Mouse (Mus musculus): ENCODE data around the gene Gipc1. TPM values are rescaled to one million over a fixed set of nuclear protein-coding genes. Genes with fewer than 3 reads are reported as not detected.

The Gipc1 gene
- total RNA-seq (2021), result 10 to 100 TPM; 84.0 to 86.7 TPM

DNA sequence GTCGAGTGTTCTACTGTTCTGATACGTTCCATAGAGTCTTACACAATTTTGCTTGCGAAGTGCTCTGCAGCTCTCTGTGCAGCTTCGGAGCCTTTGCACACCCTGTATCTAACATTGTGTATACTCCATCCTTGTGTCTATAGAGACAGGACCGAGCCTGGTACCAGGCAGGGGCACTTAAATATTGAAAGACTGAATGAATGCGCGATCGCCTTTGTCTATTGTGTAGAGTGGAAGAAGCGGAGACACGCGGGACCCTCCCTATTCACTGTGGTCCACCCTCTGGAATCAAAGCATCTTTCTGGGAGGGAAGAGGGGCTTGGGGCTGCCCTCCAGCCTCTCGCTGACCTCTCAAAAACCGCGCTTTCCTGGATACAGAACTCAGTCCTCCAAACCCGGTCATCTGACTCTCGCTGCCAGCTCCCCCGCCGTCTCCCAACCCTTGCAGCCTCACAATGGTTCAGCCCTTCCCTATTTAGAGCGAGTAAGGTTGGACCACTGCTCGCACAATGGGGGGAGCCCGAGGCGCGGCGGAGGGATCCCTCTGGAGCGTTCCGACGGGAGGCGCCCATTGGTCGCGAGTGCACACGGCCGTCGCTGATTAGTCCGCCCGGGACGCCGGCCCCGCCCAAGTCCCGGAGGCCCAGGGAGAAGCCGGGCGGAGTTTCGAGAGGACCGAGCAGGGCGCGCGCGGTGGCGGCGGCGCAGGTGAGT is at the start of gene Gipc1:
TSS of gene Gipc1 (plus strand) at position 648 of the 714 bp plus-strand sequence.
- DNase-seq (ENCODE audit: extremely low spot score in 1 of 2, low spot score in 2 of 2), result peak; percentile 96 to 98
- intact Hi-C loops (cut with DNase I), result no loop called here

DNA sequence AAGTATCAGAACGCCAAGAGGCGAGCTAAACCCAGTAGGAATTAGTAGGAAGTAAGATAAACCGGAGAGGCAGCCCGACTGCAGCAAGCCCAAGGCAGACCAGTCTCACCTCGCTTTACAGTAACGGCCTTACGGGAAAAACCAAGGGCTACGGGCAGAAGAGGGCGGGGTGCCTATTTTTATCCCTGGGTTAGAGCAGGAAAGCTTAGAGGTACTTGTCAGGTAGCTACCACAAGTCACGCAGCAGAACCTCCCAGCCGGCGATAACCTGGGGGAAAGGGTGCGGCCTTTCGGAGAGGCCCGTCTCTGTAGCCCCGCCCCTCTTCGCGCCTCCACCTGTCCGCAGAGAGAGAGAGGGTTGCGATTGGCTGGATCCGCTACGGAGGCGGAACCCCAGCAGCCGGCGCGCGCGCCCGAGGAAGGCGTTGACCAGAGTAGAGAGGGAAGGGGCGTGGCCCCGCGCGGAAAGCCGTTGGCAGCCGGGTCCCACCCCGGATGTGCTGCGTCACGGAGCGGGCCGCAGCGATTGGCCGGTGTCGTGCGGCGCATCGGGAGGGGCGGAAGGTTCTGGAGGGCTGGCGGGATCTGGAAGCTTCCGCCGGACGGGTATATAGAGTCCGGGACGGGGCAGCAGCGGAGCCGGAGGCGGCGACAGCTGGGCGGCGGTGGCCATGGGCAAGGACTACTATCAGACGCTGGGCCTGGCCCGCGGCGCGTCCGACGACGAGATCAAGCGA is 44.6 kb upstream of the Gipc1 start, which contains the start of the genes Tecr and Dnajb1:
TSS of gene Tecr (minus strand) at position 311 of the 737 bp plus-strand sequence.
TSS of gene Dnajb1 (plus strand) at position 533 of the 737 bp plus-strand sequence.
- peak; percentile 99 to 100 for DNase-seq (ENCODE audit: extremely low spot score in 1 of 2, low spot score in 2 of 2)
- intact Hi-C loops (cut with DNase I), result no loop called here

DNA sequence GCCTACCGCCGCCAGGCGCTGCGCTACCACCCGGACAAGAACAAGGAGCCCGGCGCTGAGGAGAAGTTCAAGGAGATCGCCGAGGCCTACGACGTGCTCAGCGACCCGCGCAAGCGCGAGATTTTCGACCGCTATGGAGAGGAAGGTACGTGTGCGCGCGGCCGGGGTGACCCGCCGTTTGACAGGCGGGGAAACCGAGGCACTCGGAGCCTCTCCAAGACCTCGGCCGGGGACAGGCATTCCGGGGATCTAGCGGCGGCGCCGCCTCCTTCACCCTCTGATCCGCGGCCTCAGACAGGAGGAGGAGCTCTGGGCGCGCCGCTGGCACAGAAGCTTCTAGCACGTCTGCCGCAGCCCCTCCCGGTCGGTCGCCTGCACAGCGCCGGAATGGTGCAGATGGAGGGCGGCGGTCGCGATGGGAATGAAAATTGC is 44.1 kb upstream of the Gipc1 start:
- intact Hi-C loops (cut with DNase I), result no loop called here
- peak; percentile 74 to 91 for DNase-seq (ENCODE audit: extremely low spot score in 1 of 2, low spot score in 2 of 2)

GRCm38 (mm10) chr8:83609086-83609485 is 43.4 kb upstream of the Gipc1 start:
- no peak for DNase-seq (ENCODE audit: extremely low spot score in 1 of 2, low spot score in 2 of 2)
- intact Hi-C loops (cut with DNase I), result no loop called here

DNA sequence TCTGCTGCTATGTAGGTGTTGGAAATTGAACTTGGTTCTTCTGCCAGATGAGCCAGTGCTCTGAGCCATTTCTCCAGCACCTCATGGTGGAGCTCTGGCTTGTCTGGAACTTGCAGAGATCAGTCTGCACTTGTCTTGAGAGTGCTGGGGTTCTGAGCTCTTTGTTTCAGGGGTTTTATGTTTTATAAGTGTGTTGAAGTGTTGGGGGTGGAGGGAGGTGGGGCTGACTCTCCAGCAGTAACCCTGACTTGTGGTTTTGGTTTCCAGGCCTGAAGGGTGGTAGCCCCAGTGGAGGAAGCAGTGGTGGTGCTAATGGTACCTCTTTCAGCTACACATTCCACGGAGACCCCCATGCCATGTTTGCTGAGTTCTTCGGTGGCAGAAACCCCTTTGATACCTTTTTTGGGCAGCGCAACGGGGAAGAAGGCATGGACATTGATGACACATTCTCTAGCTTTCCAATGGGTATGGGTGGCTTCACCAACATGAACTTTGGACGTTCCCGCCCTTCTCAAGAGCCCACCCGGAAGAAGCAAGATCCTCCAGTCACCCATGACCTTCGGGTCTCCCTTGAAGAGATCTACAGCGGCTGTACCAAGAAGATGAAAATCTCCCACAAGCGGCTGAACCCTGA is 42.8 kb upstream of the Gipc1 start:
- intact Hi-C loops (cut with DNase I), result no loop called here
- no peak for DNase-seq (ENCODE audit: extremely low spot score in 1 of 2, low spot score in 2 of 2)

- intact Hi-C loops (cut with DNase I), result no loop called here
- no peak for DNase-seq (ENCODE audit: extremely low spot score in 1 of 2, low spot score in 2 of 2)
Measured at GRCm38 (mm10) chr8:83611921-83612320, 40.6 kb upstream of the Gipc1 start.

DNA sequence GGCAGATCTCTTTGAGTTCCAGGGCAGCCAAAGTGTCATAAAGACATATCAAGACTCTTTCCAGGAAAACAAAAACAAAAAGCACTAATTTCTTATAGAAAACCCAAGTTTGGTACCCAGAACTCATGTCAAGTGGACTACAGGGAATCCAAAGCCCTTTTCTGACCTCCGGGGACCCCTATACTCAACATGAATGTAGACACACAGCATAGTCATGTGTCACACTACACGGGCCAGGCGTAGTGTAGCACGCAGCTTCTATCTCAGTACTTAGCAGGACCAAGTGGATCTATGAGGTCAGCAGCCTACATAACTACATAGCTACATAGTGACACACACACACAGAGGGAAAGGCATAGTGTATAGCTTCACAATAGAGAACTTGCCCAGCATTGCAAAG is 38.8 kb upstream of the Gipc1 start:
- DNase-seq (ENCODE audit: extremely low spot score in 1 of 2, low spot score in 2 of 2), result no peak
- intact Hi-C loops (cut with DNase I), result no loop called here

- intact Hi-C loops (cut with DNase I), result no loop called here
- DNase-seq (ENCODE audit: extremely low spot score in 1 of 2, low spot score in 2 of 2), result no peak
Measured at GRCm38 (mm10) chr8:83616625-83617024, 35.9 kb upstream of the Gipc1 start.

DNA sequence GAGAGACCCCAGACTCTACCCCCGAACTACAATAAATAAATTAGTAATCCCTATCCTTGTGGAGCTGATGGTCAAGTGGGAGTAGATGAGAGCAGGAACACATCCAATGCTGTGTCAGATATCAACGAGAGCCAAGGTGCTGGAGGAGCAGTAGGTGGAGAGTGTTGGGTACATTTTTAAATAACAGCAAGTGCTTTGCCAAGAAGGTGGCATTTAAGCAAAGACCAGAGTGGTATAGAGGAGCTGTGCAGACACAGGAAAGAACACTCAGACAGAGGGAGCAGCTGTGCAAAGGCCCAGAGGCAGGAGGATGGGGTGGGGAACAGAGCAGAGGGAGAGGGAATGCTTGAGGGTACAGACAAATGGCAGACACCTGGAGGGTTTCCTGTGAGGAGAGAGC is 35.4 kb upstream of the Gipc1 start:
- DNase-seq (ENCODE audit: extremely low spot score in 1 of 2, low spot score in 2 of 2), result no peak
- intact Hi-C loops (cut with DNase I), result no loop called here

DNA sequence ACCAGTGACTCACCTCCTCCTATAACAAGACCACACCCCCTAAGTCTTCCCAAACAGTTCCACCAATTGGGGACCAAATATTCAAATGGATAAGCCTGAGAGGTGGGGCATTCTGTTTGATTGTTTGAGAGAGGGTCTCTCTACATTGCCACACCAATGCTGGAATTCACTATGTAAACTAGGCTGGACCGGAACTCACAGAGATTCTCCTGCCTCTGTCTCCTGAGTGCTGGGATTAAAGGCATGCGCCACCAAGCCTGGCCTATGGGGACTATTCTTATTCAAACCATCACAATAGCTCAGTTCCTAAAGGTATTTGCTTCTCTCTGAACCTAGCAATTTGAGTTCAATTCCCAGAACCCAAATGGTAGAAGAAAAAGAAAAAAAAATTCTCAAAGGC is 33.9 kb upstream of the Gipc1 start:
- intact Hi-C loops (cut with DNase I), result no loop called here

GRCm38 (mm10) chr8:83619568-83620285 is 32.8 kb upstream of the Gipc1 start:
- no peak for DNase-seq (ENCODE audit: extremely low spot score in 1 of 2, low spot score in 2 of 2)
- intact Hi-C loops (cut with DNase I), result no loop called here

More for the DNA sequence above, 33.9 kb upstream of the Gipc1 start:
- DNase-seq (ENCODE audit: extremely low spot score in 1 of 2, low spot score in 2 of 2), result no peak

DNA sequence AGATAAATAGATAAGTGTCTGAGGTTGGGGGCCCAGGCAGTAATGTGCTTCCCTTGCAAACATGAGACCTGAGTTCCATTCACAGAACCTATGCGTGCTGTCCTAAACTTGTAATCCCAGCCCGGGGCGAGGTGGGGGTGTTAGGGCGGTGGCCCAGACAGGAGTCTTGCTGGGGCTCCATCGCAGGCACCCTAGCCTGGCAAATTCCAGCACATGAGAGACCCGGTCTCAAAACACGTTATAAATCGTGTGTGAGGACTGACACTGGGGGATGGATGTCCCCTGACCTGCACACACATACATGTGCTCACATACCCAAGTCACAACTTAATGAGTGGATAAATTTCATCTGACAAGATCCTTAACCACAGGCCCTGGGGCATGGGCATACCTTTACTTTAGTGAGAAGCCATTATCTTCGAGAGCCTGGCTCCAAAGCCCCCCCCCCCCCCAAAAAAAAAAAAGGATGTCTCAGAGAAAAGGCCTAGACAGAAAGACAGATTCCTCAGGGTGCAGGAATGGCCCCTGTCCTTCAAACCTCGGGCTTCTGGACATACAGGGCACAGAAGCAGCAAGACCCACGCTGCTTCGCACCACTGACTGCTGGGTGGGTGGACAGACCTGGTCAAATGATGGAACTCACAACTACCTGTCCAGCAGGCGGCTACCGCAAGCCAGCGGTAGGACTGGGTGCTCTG is 30.6 kb upstream of the Gipc1 start:
- DNase-seq (ENCODE audit: extremely low spot score in 1 of 2, low spot score in 2 of 2), result no peak
- intact Hi-C loops (cut with DNase I), result no loop called here

DNA sequence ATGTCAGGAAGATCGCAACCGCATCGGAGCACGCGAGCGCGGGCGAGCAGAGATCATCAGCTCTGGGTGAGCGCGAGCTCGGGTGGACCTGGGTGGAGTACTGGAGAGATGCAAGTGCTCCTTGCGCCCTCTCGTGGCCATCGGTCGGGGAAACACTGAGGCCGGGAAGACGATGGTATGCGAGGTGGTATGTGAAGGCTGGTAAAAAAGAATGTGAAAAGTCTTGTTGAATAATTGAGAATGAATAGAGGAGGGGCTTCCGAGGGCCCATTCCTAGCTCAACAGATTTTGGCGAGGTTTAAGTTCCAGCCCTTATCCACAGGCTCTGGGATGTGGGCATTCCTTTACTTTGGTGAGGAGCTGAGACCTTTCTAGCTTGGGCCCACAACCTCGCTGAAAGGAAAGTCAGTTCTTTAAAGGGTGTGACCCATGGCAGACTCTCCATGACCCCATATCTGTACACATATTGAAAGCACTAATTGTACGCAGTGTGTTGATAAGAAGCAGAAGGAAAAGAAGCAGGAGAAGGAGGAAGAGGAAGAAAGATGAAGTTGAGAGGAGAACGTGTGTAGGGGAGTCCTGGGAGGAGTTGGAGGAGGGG is 30.0 kb upstream of the Gipc1 start:
- intact Hi-C loops (cut with DNase I), result no loop called here
- peak; percentile 81 to 92 for DNase-seq (ENCODE audit: extremely low spot score in 1 of 2, low spot score in 2 of 2)

DNA sequence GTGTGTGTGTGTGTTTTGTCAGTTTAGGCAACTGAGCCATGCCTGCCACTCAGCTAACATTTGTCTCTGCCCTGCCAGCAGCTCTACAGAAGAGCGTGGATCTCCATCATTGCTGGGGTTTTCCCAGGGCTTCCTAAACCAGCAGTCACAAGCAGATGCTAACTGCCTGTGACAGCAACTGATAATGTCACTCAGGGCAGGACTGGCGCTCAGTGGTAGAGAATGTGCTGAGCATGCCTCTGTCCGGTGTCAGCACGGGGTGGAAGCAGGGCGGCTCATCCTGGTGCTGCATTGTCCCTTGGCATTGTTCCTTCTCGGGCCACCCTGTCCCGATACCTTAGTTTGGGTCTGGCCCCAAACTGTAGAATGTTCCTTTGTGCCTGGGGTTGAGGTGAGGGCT is 28.9 kb upstream of the Gipc1 start:
- intact Hi-C loops (cut with DNase I), result no loop called here
- DNase-seq (ENCODE audit: extremely low spot score in 1 of 2, low spot score in 2 of 2), result no peak

DNA sequence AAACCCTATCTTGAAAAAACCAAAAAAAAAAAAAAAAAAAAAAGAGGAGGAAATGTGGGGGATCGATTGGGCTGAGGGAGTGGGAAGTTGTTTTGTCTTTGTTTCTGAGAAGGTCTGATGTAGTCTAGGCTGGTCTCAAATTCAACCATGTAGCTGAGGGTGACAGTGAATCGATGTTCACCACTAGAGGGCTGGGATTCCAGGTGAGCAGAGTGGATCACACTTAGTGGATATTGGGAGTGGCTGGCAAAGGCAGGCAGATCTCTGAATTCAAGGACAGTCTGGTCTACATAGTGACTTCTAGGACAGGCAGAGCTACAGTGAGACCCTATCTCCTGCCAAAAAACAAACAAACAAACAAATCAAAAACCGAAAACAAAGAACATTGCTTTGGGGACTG is 27.7 kb upstream of the Gipc1 start:
- no peak for DNase-seq (ENCODE audit: extremely low spot score in 1 of 2, low spot score in 2 of 2)
- intact Hi-C loops (cut with DNase I), result no loop called here

- intact Hi-C loops (cut with DNase I), result no loop called here
Measured at GRCm38 (mm10) chr8:83625676-83626299, 26.7 kb upstream of the Gipc1 start.

DNA sequence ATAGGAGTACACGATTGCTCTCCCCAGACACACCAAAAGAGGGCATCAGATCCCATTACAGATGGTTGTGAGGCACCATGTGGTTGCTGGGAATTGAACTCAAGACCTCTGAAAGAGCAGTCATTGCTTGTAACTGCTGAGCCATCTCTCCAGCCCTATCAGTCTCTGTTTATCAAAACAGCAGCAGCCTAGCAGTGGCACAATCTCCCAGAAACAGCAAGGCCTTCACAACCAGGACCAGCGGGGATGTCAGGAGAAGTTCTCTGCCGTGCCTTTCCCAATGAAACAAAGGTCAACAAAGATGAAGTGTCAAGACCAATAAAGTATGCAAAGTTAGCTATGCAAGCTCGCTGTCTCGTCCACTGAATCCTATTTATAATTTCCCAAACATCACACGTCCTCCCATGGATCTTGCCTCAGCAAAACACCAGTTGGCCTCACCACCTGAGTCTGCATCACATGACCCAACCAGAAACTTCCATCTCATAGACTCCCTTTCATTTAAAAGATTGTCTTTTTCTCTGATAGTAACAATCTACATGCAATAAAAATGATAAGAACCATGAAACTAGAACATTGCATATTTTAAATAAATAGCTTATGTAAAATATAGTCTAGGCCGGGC is 20.3 kb upstream of the Gipc1 start:
- intact Hi-C loops (cut with DNase I), result no loop called here
- DNase-seq (ENCODE audit: extremely low spot score in 1 of 2, low spot score in 2 of 2), result no peak

More at GRCm38 (mm10) chr8:83625676-83626299, 26.7 kb upstream of the Gipc1 start:
- no peak for DNase-seq (ENCODE audit: extremely low spot score in 1 of 2, low spot score in 2 of 2)
